Mouse (Mus musculus) heart, postnatal 0 days (tissue): ENCODE measurements around the gene Fam193b.

Source experiments
- CTCF ChIP-seq: IDR thresholded peaks from 2 replicates; pipeline ENCODE4 v1.5.1; 2016; ENCODE audit warnings: antibody characterized with exemption, control low read depth, low read depth
- EP300 ChIP-seq: IDR thresholded peaks from 2 replicates; pipeline ENCODE4 v1.6.1; 2016; ENCODE audit warnings: antibody characterized with exemption, low read depth

DNA sequence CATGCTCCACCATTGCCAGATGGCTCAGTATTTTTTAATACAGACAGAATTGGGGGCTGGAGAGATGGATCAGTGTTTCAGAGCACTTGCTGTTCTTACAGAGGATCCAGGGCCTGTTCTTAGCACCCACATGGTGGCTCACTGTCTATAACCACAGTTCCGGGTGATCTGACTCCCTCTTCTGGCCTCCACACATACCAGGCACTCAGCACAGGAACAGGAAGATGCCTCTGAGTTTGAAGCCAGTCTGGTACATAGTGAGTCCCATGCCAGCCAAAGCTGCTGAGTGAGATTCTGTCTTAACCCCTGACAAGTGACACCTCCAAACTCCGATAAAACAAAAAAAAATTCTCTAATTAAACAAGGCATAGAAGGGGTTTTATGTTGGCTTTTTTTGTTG lies 49.4 kb upstream of the Fam193b start:
- TF ChIP-seq CTCF, result no peak
- TF ChIP-seq EP300, result no peak
